Mouse (Mus musculus) olfactory bulb, adult 2 months (tissue): ENCODE data around the gene Rps19.
A peak's percentile ranks its signal among the peaks of the same experiment; 100 is the strongest.

Source experiments
- CTCF ChIP-seq: fragments of 200-500 bp; IDR thresholded peaks from 2 replicates; pipeline ENCODE4 v1.5.1; 2012; ENCODE audit warnings: low read depth, mild to moderate bottlenecking, low read length, moderate library complexity; ENCODE audit not compliant: insufficient read depth
- POLR2A ChIP-seq: fragments of 200-500 bp; IDR thresholded peaks from 2 replicates; pipeline ENCODE4 v1.6.1; 2012; ENCODE audit warnings: mild to moderate bottlenecking, low read depth, low read length, moderate library complexity; ENCODE audit not compliant: insufficient read depth

DNA sequence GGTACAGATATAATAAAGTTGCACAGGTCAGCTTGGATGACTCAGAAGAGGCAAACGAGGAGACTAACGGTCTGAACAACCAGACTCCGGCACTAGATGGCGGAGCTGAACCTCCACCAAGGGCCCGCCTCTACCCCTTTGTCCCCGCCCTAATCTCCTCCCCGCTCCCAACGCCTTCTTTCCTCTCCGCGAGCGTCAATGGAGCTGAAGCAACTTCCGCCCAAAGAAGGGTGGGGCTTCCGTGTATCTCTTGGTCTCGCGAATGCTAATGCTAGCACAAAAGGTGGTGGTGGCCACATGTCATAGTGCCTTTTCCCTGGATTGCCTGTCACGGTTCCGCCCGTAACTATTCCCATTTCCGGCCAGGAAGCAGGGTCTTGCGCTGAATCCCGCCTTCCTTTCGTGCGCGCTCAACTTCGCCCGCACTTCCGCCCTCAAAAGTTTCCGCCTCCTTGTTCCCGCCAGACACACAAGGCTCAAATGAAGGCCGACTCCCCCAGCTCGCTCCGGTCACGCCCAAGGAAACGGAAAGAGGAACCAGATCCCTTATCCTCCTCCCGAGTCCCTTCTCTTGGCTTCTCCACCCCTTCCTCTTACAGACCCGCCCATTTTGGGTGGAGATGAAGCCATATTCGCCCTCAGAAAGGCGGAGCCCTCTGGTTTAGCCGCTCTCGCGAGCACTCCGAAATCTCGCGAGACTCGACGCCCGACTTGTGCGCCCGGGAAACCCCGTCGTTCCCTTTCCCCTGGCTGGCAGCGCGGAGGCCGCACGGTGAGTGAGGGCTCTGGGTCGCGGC lies at the start of gene Rps19:
- TF ChIP-seq POLR2A (peak; percentile 96), CTCF (no peak)
